Mouse (Mus musculus): ENCODE measurements around the gene Srgap3. TPM values are rescaled to one million over a fixed set of nuclear protein-coding genes. Genes with fewer than 3 reads are reported as not detected.

The Srgap3 gene
- polyA plus RNA-seq, 1 experiment from 2014 or later: 0.35 TPM

GRCm38 (mm10) chr6:112756866-112757265 lies 190.2 kb downstream of the Srgap3 start:
- Histone ChIP-seq H3K9me3 (ENCODE audit: low read length) (no peaks in the 10 kb centered on the region), H3K4me3 (ENCODE audit: low read depth, low read length) (no peak overlapping the region), H3K36me3 (ENCODE audit: insufficient read depth, low read length) (no peaks in the 10 kb centered on the region), H3K27me3 (replicated peaks; ENCODE audit: insufficient read depth, low read length) (no peaks in the 10 kb centered on the region), H3K4me1 (ENCODE audit: insufficient read depth, low read depth, low read length) (no peaks in the 10 kb centered on the region), H3K4me2 (replicated peaks; ENCODE audit: low read depth, low read length) (no peak overlapping the region), H3K9ac (replicated peaks; ENCODE audit: low read depth) (no peak overlapping the region), H3K27ac (ENCODE audit: low read length) (no peak overlapping the region)
- 55% methylated on average over 4 of the region's 4 CpGs for WGBS
- TF ChIP-seq EP300 (IDR thresholded peaks at IDR 0.05) (no peak), CTCF (IDR thresholded peaks at IDR 0.05) (no peak)
- ATAC-seq (no peak), DNase-seq (ENCODE audit: low spot score) (no peak)

GRCm38 (mm10) chr6:112754994-112755393 lies 192.1 kb downstream of the Srgap3 start:
- TF ChIP-seq EP300 (IDR thresholded peaks at IDR 0.05) (no peak), CTCF (IDR thresholded peaks at IDR 0.05) (no peak)
- Histone ChIP-seq H3K4me3 (ENCODE audit: low read depth, low read length) (no peak overlapping the region), H3K27ac (ENCODE audit: low read length) (no peak overlapping the region), H3K36me3 (ENCODE audit: insufficient read depth, low read length) (no peaks in the 10 kb centered on the region), H3K4me2 (replicated peaks; ENCODE audit: low read depth, low read length) (no peak overlapping the region), H3K27me3 (replicated peaks; ENCODE audit: insufficient read depth, low read length) (no peaks in the 10 kb centered on the region), H3K4me1 (ENCODE audit: insufficient read depth, low read depth, low read length) (no peaks in the 10 kb centered on the region), H3K9me3 (ENCODE audit: low read length) (no peaks in the 10 kb centered on the region), H3K9ac (replicated peaks; ENCODE audit: low read depth) (no peak overlapping the region)
- ATAC-seq (no peak), DNase-seq (ENCODE audit: low spot score) (no peak)
- 85% methylated on average over 6 of the region's 6 CpGs for WGBS

DNA sequence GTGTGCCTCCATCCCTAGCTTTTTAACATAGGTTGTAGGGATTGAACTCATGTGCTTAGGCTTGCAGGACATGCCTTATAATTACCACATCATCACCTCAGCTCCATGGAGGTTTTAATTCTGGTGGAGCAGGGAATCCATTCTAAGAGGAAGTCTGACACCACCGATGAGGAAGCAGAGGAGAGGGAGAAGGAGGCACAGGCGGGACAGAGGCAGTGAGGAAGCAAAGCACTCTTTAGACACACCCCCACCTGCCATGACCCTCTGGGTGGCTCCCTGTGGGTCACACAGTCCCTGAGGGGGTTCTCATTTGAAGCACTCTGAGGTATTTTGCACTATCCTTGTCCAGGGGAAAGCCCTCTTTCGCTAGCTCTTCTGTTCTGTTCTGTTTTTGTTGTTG lies 194.5 kb downstream of the Srgap3 start:
- TF ChIP-seq EP300 (IDR thresholded peaks at IDR 0.05): no peak
- no peak for TF ChIP-seq CTCF (IDR thresholded peaks at IDR 0.05)
- H3K9me3 ChIP-seq (ENCODE audit: low read length): no peaks in the 10 kb centered on the region
- H3K9ac ChIP-seq (replicated peaks; ENCODE audit: low read depth): no peak overlapping the region
- no peak overlapping the region for H3K27ac ChIP-seq (ENCODE audit: low read length)
- H3K36me3 ChIP-seq (ENCODE audit: insufficient read depth, low read length): no peaks in the 10 kb centered on the region
- no peaks in the 10 kb centered on the region for H3K27me3 ChIP-seq (replicated peaks; ENCODE audit: insufficient read depth, low read length)
- DNase-seq (ENCODE audit: low spot score): no peak
- no peaks in the 10 kb centered on the region for H3K4me1 ChIP-seq (ENCODE audit: insufficient read depth, low read depth, low read length)
- no peak overlapping the region for H3K4me3 ChIP-seq (ENCODE audit: low read depth, low read length)
- ATAC-seq: no peak
- no peak overlapping the region for H3K4me2 ChIP-seq (replicated peaks; ENCODE audit: low read depth, low read length)
- 70% methylated on average over 3 of the region's 3 CpGs for WGBS

DNA sequence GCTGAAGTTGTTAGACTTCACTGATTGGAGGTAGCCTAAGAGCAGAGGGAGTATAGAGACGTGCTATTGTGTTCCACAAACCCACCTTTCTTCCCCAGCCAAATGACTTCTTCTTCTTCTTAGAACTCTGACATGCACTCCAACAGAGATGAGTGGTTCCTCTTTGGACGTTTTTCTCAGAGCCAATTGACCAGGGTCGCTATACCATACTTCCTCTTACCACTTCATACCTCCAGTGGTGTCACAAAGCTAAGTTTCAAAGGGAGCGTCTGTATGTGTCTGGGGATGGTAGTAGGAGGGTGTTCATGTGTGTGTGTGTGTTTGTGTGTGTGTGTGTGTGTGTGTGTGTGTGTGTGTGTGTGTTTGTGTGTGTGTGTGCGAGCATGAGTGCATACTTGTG lies 195.1 kb downstream of the Srgap3 start:
- TF ChIP-seq EP300 (IDR thresholded peaks at IDR 0.05) (no peak), CTCF (IDR thresholded peaks at IDR 0.05) (no peak)
- no peak for ATAC-seq
- no peaks in the 10 kb centered on the region for H3K27me3 ChIP-seq (replicated peaks; ENCODE audit: insufficient read depth, low read length)
- H3K4me3 ChIP-seq (ENCODE audit: low read depth, low read length): no peak overlapping the region
- no peak overlapping the region for H3K9ac ChIP-seq (replicated peaks; ENCODE audit: low read depth)
- no peaks in the 10 kb centered on the region for H3K4me1 ChIP-seq (ENCODE audit: insufficient read depth, low read depth, low read length)
- no peak for DNase-seq (ENCODE audit: low spot score)
- H3K9me3 ChIP-seq (ENCODE audit: low read length): no peaks in the 10 kb centered on the region
- H3K4me2 ChIP-seq (replicated peaks; ENCODE audit: low read depth, low read length): no peak overlapping the region
- H3K36me3 ChIP-seq (ENCODE audit: insufficient read depth, low read length): no peaks in the 10 kb centered on the region
- H3K27ac ChIP-seq (ENCODE audit: low read length): no peak overlapping the region
- WGBS: 62% methylated on average over 5 of the region's 5 CpGs

- no peaks in the 10 kb centered on the region for H3K36me3 ChIP-seq (ENCODE audit: insufficient read depth, low read length)
- DNase-seq (ENCODE audit: low spot score) (no peak), ATAC-seq (no peak)
- WGBS: 87% methylated on average over 2 of the region's 2 CpGs
- no peak overlapping the region for H3K4me3 ChIP-seq (ENCODE audit: low read depth, low read length)
- H3K27ac ChIP-seq (ENCODE audit: low read length): no peak overlapping the region
- H3K27me3 ChIP-seq (replicated peaks; ENCODE audit: insufficient read depth, low read length): no peaks in the 10 kb centered on the region
- H3K4me1 ChIP-seq (ENCODE audit: insufficient read depth, low read depth, low read length): no peaks in the 10 kb centered on the region
- TF ChIP-seq EP300 (IDR thresholded peaks at IDR 0.05) (no peak), CTCF (IDR thresholded peaks at IDR 0.05) (peak; percentile 52)
- no peak overlapping the region for H3K4me2 ChIP-seq (replicated peaks; ENCODE audit: low read depth, low read length)
- H3K9ac ChIP-seq (replicated peaks; ENCODE audit: low read depth): no peak overlapping the region
- H3K9me3 ChIP-seq (ENCODE audit: low read length): no peaks in the 10 kb centered on the region
Observed at GRCm38 (mm10) chr6:112742297-112742696, 204.8 kb downstream of the Srgap3 start.

DNA sequence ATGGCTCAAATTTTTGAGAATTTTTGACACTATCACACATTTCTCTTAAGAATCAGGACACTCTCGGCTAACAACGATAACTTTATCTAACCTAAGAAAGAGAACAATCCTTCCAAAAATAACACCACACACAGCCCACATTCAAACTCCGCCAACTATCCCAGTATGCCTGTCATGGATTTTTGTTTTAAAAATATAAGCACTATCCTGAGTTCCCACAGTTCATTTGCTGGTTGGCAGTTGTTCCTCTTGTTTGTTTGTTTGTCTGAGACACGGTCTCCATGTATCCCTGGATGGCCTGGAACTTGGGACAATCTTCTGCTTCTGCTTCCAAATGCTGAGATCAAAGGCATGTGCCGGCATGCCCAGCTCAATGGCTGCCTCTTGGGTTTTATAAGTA lies 205.3 kb downstream of the Srgap3 start:
- DNase-seq (ENCODE audit: low spot score): no peak
- no peak overlapping the region for H3K27ac ChIP-seq (ENCODE audit: low read length)
- WGBS: 71% methylated on average over 5 of the region's 5 CpGs
- no peaks in the 10 kb centered on the region for H3K9me3 ChIP-seq (ENCODE audit: low read length)
- no peak overlapping the region for H3K4me3 ChIP-seq (ENCODE audit: low read depth, low read length)
- no peak overlapping the region for H3K4me2 ChIP-seq (replicated peaks; ENCODE audit: low read depth, low read length)
- no peaks in the 10 kb centered on the region for H3K4me1 ChIP-seq (ENCODE audit: insufficient read depth, low read depth, low read length)
- ATAC-seq: no peak
- TF ChIP-seq CTCF (IDR thresholded peaks at IDR 0.05): no peak
- TF ChIP-seq EP300 (IDR thresholded peaks at IDR 0.05): no peak
- no peaks in the 10 kb centered on the region for H3K36me3 ChIP-seq (ENCODE audit: insufficient read depth, low read length)
- H3K9ac ChIP-seq (replicated peaks; ENCODE audit: low read depth): no peak overlapping the region
- no peaks in the 10 kb centered on the region for H3K27me3 ChIP-seq (replicated peaks; ENCODE audit: insufficient read depth, low read length)

- Histone ChIP-seq H3K36me3 (ENCODE audit: insufficient read depth, low read length) (no peaks in the 10 kb centered on the region), H3K9me3 (ENCODE audit: low read length) (no peaks in the 10 kb centered on the region), H3K27me3 (replicated peaks; ENCODE audit: insufficient read depth, low read length) (no peaks in the 10 kb centered on the region), H3K4me3 (ENCODE audit: low read depth, low read length) (no peak overlapping the region), H3K27ac (ENCODE audit: low read length) (no peak overlapping the region), H3K9ac (replicated peaks; ENCODE audit: low read depth) (no peak overlapping the region), H3K4me2 (replicated peaks; ENCODE audit: low read depth, low read length) (no peak overlapping the region), H3K4me1 (ENCODE audit: insufficient read depth, low read depth, low read length) (no peaks in the 10 kb centered on the region)
- DNase-seq (ENCODE audit: low spot score) (no peak), ATAC-seq (no peak)
- 83% methylated on average over 3 of the region's 3 CpGs for WGBS
- no peak for TF ChIP-seq CTCF (IDR thresholded peaks at IDR 0.05)
- TF ChIP-seq EP300 (IDR thresholded peaks at IDR 0.05): no peak
Observed at GRCm38 (mm10) chr6:112739635-112740034, 207.4 kb downstream of the Srgap3 start.

Measured in lung, postnatal 0 days (tissue).